Comparison of ENCODE assay signal across 12 mouse cellular contexts in the genomic region with DNA sequence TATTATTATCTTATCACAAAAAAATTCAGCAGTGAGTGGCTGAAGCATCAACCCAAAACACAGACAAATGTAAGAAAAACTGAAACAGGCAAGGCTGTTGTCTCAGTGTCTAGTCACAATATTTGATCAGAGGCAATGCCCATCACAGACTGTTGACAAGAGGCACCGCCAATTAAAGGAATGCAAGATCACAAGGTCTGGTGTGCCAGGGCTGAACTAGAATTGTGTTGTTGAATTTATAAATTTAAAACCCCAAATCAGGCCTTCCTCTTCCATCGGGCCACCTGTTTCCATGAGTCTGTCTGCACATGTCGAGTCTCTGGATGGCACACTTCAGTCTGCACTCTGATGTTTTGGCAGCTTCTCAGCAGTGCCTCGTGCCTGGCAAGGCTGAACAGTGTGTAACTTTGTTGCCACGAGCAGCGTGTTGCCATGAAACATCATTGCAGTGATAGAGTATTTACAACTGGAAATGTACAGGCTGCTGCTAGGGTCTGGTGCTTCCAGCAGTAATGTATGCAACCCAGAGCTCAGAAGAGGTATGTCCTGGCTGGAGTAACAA.
A peak's percentile ranks its signal among the peaks of the same experiment; 100 is the strongest.
DNase-seq lines count a peak whose midpoint lies in the region; ATAC-seq and TF ChIP-seq lines count a peak whose summit lies in the region.
"Had no signal": no experiment of that assay in that cellular context is flagged by ENCODE, and none has a peak within 500 bp of the region (broad histone marks: within the 10 kb centered on the region; RNA-seq: fewer than 3 reads in every experiment).

No protein-coding gene starts in this region.

- intact Hi-C loops in heart, postnatal 36 days (cut with DNase I): no loop called here

- H3K4me1 ChIP-seq in hindbrain, postnatal 0 days (ENCODE audit: insufficient read depth, low read length): no peaks in the 10 kb centered on the region
- no peaks in the 10 kb centered on the region for H3K4me1 ChIP-seq in hindbrain, embryonic 11.5 days (replicated peaks; ENCODE audit: control insufficient read depth, insufficient read depth, low read length)
- H3K4me1 ChIP-seq in midbrain, postnatal 0 days (ENCODE audit: insufficient read depth, low read length): no peaks in the 10 kb centered on the region

- no peaks in the 10 kb centered on the region for H3K36me3 ChIP-seq in hindbrain, postnatal 0 days (ENCODE audit: insufficient read depth, low read length)
- no peaks in the 10 kb centered on the region for H3K36me3 ChIP-seq in hindbrain, embryonic 11.5 days (ENCODE audit: control insufficient read depth, insufficient read depth, low read length)
- no peaks in the 10 kb centered on the region for H3K36me3 ChIP-seq in midbrain, postnatal 0 days (ENCODE audit: insufficient read depth, low read length)

- peak; percentile 38; the same call in 1 of the 2 replicates for ATAC-seq in hindbrain, postnatal 0 days
- no peak for ATAC-seq in hindbrain, embryonic 11.5 days (ENCODE audit: low FRiP score)
- no peak for ATAC-seq in midbrain, postnatal 0 days (ENCODE audit: low FRiP score)
- no peak for ATAC-seq in CD4-positive, CD25-positive, alpha-beta regulatory T cell, adult 4 months
- no peak for ATAC-seq in erythroid progenitor cell, adult 5-6 weeks (replicated peaks; ENCODE audit: low FRiP score, poor library complexity, severe bottlenecking)
- ATAC-seq: Patski had no signal

- no peaks in the 10 kb centered on the region for H3K9me3 ChIP-seq in hindbrain, postnatal 0 days (ENCODE audit: low read length)
- H3K9me3 ChIP-seq in hindbrain, embryonic 11.5 days (ENCODE audit: control insufficient read depth, low read length): no peaks in the 10 kb centered on the region
- no peaks in the 10 kb centered on the region for H3K9me3 ChIP-seq in midbrain, postnatal 0 days (ENCODE audit: low read length)

- no peaks in the 10 kb centered on the region for H3K27me3 ChIP-seq in hindbrain, postnatal 0 days (ENCODE audit: insufficient read depth, low read length)
- H3K27me3 ChIP-seq in hindbrain, embryonic 11.5 days (ENCODE audit: control insufficient read depth, insufficient read depth, low read length): no peaks in the 10 kb centered on the region
- H3K27me3 ChIP-seq in midbrain, postnatal 0 days (ENCODE audit: insufficient read depth, low read length): no peaks in the 10 kb centered on the region
- H3K27me3 ChIP-seq: Patski had no signal

- H3K9ac ChIP-seq in hindbrain, postnatal 0 days (replicated peaks; ENCODE audit: low read length): no peak overlapping the region
- H3K9ac ChIP-seq in hindbrain, embryonic 11.5 days (ENCODE audit: low read depth, low read length): no peak overlapping the region
- no peak overlapping the region for H3K9ac ChIP-seq in midbrain, postnatal 0 days (replicated peaks; ENCODE audit: low read length, poor library complexity, severe bottlenecking)

- TF ChIP-seq CTCF in hindbrain, postnatal 0 days (IDR thresholded peaks at IDR 0.05; ENCODE audit: low read depth): no peak
- no peak for TF ChIP-seq CTCF in midbrain, postnatal 0 days (IDR thresholded peaks at IDR 0.05)

- no peak overlapping the region for H3K4me3 ChIP-seq in hindbrain, postnatal 0 days (ENCODE audit: low read length)
- H3K4me3 ChIP-seq in hindbrain, embryonic 11.5 days (ENCODE audit: low read depth, low read length): no peak overlapping the region
- no peak overlapping the region for H3K4me3 ChIP-seq in midbrain, postnatal 0 days (ENCODE audit: low read depth, low read length)
- H3K4me3 ChIP-seq: left cerebral cortex, adult 2 months had no signal

- 41% methylated on average over 6 of the region's 6 CpGs for WGBS in hindbrain, postnatal 0 days
- WGBS in hindbrain, embryonic 11.5 days: 84% methylated on average over 6 of the region's 6 CpGs
- 66% methylated on average over 6 of the region's 6 CpGs for WGBS in midbrain, postnatal 0 days

- H3K27ac ChIP-seq in hindbrain, postnatal 0 days: no peak overlapping the region
- H3K27ac ChIP-seq in hindbrain, embryonic 11.5 days (ENCODE audit: low read depth, low read length): no peak overlapping the region
- H3K27ac ChIP-seq in midbrain, postnatal 0 days (ENCODE audit: low read depth, low read length): no peak overlapping the region
- H3K27ac ChIP-seq: left cerebral cortex, adult 2 months; macrophage had no signal

- no peak overlapping the region for H3K4me2 ChIP-seq in hindbrain, postnatal 0 days (ENCODE audit: low read depth, low read length)
- no peak overlapping the region for H3K4me2 ChIP-seq in hindbrain, embryonic 11.5 days (replicated peaks; ENCODE audit: low read depth, low read length)
- no peak overlapping the region for H3K4me2 ChIP-seq in midbrain, postnatal 0 days (ENCODE audit: low read depth, low read length, poor library complexity, severe bottlenecking)

- DNase-seq in hindbrain, postnatal 0 days (ENCODE audit: low spot score): peak; percentile 53
- no peak for DNase-seq in hindbrain, embryonic 11.5 days (ENCODE audit: low spot score)
- peak; percentile 24 for DNase-seq in brain, embryonic 18.5 days (ENCODE audit: low read depth, low spot score)
- peak; percentile 53 to 62 for DNase-seq in heart, postnatal 36 days
- peak; percentile 46 for DNase-seq in midbrain, postnatal 0 days (ENCODE audit: low spot score)
- DNase-seq: cerebellum, postnatal 36 days; gastrocnemius, postnatal 14 days had no signal
